Mouse (Mus musculus) intestine, postnatal 0 days (tissue): ENCODE data around the gene Stoml3. TPM values are rescaled to one million over a fixed set of nuclear protein-coding genes. Genes with fewer than 3 reads are reported as not detected.

Experiments used
- ATAC-seq: fragments of 200-750 bp; cut with Nextera tagmentation; 2 replicates; pipeline ENCODE4 v1.8.0; 2017; ENCODE audit warnings: mild to moderate bottlenecking, moderate TSS enrichment, moderate library complexity
- H3K27ac ChIP-seq: fragments of 300-500 bp; sonication (generic); 2 replicates; pipeline ENCODE4 v1.5.1; 2014; ENCODE audit warnings: mild to moderate bottlenecking, low read depth, low read length, moderate library complexity
- H3K27me3 ChIP-seq: fragments of 300-500 bp; sonication (generic); replicated peaks from 2 replicates; pipeline ENCODE4 v1.6.1; 2014; ENCODE audit warnings: low read length, mixed read lengths; ENCODE audit not compliant: control insufficient read depth, insufficient read depth
- H3K36me3 ChIP-seq: fragments of 300-500 bp; sonication (generic); 2 replicates; pipeline ENCODE4 v1.6.1; 2014; ENCODE audit warnings: mild to moderate bottlenecking, moderate library complexity; ENCODE audit not compliant: control insufficient read depth, insufficient read depth
- H3K4me1 ChIP-seq: fragments of 300-500 bp; sonication (generic); replicated peaks from 2 replicates; pipeline ENCODE4 v1.6.1; 2014; ENCODE audit warnings: antibody characterized with exemption, low read length, mixed read lengths; ENCODE audit not compliant: control insufficient read depth, insufficient read depth
- H3K4me2 ChIP-seq: fragments of 300-500 bp; sonication (generic); replicated peaks from 2 replicates; pipeline ENCODE4 v1.6.1; 2014; ENCODE audit warnings: low read depth, mild to moderate bottlenecking, moderate library complexity
- H3K4me3 ChIP-seq: fragments of 300-500 bp; sonication (generic); 2 replicates; pipeline ENCODE4 v1.5.1; 2014; ENCODE audit warnings: low read depth, low read length
- H3K9ac ChIP-seq: fragments of 300-500 bp; sonication (generic); 2 replicates; pipeline ENCODE4 v1.6.1; 2014; ENCODE audit warnings: mild to moderate bottlenecking, low read depth, low read length
- H3K9me3 ChIP-seq: fragments of 300-500 bp; sonication (generic); 2 replicates; pipeline ENCODE4 v1.6.1; 2016; ENCODE audit warnings: mixed run types; ENCODE audit not compliant: control insufficient read depth
- CTCF ChIP-seq: sonication (generic); IDR thresholded peaks from 2 replicates; pipeline ENCODE4 v1.5.1; 2016; ENCODE audit warnings: low read depth, mild to moderate bottlenecking, control low read depth, antibody characterized with exemption, moderate library complexity
- WGBS: fragments of 180-500 bp; shearing (Covaris S2); extraction: QIAGEN DNeasy Blood & Tissue Kit; methylation state at CpG from one replicate; pipeline ENCODE4 v1.1.7; 2014; 5-methylcytosine and 5-hydroxymethylcytosine counted together
- polyA plus RNA-seq: library from polyadenylated mRNA; unstranded; fragments of >200 nt; fragmentation: Nextera tagmentation; extraction: Ambion mirVana; gene quantifications from 2 replicates; pipeline ENCODE4 v1.2.1, GENCODE M21; 2015

The Stoml3 gene
- polyA plus RNA-seq, 1 experiment from 2014 or later, result not detected

- peak; percentile 43; the same call in 1 of the 2 replicates for ATAC-seq
- Histone ChIP-seq H3K4me1 (no peaks in the 10 kb centered on the region), H3K36me3 (no peaks in the 10 kb centered on the region), H3K27ac (no peak overlapping the region), H3K9ac (no peak overlapping the region), H3K27me3 (no peaks in the 10 kb centered on the region), H3K4me3 (no peak overlapping the region), H3K4me2 (no peak overlapping the region), H3K9me3 (no peaks in the 10 kb centered on the region)
- TF ChIP-seq CTCF, result no peak
- 34% methylated on average over 10 of the region's 10 CpGs for WGBS
These were observed 66.8 kb downstream of the Stoml3 start for GRCm38 (mm10) chr3:53555031-53555952.

GRCm38 (mm10) chr3:53557388-53558214 lies 69.1 kb downstream of the Stoml3 start:
- WGBS, result 64% methylated on average over 16 of the region's 16 CpGs
- H3K4me3 ChIP-seq, result no peak overlapping the region
- no peaks in the 10 kb centered on the region for H3K9me3 ChIP-seq
- H3K4me1 ChIP-seq, result no peaks in the 10 kb centered on the region
- H3K9ac ChIP-seq, result no peak overlapping the region
- no peaks in the 10 kb centered on the region for H3K36me3 ChIP-seq
- no peak for TF ChIP-seq CTCF
- peak overlapping the region; percentile 54 for H3K27ac ChIP-seq
- H3K27me3 ChIP-seq, result no peaks in the 10 kb centered on the region
- no peak overlapping the region; the same call in 1 of the 2 replicates for H3K4me2 ChIP-seq
- ATAC-seq, result no peak

Other genes starting within 250 kb of the Stoml3 start
- gene Nhlrc3, start 25.3 kb upstream of the Stoml3 start, polyA plus RNA-seq, result 21.0 and 22.8 TPM in 2 replicates
- 8.9 and 9.7 TPM in 2 replicates for gene Proser1, start 25.0 kb upstream of the Stoml3 start, polyA plus RNA-seq
- 2.8 and 3.1 TPM in 2 replicates for gene Frem2, start 168.7 kb downstream of the Stoml3 start, polyA plus RNA-seq